Mouse (Mus musculus): ENCODE data around the gene Ppt2. TPM values are rescaled to one million over a fixed set of nuclear protein-coding genes. Genes with fewer than 3 reads are reported as not detected.

Ppt2 gene
- total RNA-seq, 4 experiments from 2014 or later: 40.2 to 53.2 (median 46.0) TPM

DNA sequence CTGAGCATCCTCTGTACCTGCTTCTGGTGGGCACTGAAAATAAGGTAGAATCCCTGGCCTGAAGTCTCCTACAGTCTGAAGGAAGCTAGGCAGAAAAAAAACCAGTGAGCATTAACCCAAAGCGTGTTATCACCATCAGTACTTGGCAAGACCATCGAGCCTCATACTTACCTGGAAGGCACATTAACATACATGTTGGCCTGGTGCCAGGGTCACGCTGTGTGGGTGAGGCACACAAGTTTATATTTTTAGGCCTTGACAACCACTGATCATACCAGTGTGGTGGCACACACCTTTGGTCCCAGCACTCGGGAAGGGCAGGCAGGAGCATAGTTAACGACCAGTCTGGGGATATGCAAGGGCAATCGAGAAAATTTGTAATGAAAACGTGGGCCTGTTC is 20.3 kb downstream of the Ppt2 start:
- no peak for DNase-seq (ENCODE audit: low spot score in 2 of 2)

DNA sequence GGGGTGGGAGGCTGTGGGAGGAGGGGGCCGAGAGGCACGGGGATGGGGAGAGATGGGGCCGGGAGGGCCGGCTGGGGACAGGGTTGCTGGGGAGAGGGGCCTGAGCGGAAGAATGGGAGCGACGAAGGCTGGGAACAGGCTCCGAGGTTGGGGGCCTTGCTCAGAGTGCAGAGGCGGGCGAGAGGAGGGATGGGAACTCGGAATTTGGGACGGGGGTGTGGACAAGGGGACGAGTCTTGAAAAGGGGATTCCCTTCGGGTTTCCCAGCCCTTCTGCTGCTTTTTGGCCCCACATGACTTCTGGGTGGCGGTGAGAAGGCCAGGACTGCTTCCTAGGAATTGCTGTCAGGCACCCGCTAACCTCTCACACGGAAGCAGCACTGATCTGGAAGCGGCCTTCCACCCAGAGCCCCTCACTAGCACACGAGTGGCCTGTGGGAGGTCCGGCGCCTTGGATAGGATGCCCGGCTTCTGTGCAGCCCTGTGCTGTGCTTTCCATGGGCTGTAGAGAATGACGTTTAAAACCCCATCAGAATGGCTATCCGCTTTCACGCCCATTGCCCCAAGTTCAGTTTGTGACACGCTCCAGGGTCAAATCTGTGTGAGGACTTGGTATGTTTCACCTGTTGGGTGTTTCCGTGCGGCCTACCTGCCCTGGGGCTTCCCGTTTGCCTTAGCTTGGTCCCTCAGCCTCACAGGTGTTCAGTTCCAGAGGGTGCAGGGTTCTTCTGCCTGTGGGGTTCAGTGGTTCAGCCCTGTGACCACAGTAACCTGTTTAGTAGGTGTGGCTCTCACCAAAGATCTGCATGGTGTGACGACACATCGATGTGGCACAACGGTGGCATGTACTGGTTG is 21.9 kb downstream of the Ppt2 start:
- DNase-seq (ENCODE audit: low spot score in 2 of 2): no peak

DNA sequence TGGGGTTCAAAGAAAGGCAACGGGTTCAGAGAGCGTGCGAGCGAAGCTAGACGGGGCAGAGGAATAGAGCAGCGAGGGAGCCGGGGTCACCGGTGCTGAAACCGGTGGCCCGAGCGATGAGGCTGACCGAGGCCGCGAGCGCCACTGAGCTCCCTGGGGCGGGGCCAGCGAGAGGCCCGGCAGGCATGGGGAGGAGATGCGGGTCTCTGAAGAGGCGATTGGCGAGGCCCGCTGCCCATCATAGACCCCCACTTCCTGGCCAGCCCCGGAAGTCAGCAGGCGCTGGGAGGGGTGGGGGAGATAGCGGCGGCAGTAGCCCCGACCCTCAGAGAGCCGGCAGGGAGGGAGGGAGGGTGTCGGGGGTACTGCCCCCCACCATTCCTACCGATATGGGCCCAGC is 22.7 kb downstream of the Ppt2 start:
- peak; percentile 96 to 97 for DNase-seq (ENCODE audit: low spot score in 2 of 2)

DNA sequence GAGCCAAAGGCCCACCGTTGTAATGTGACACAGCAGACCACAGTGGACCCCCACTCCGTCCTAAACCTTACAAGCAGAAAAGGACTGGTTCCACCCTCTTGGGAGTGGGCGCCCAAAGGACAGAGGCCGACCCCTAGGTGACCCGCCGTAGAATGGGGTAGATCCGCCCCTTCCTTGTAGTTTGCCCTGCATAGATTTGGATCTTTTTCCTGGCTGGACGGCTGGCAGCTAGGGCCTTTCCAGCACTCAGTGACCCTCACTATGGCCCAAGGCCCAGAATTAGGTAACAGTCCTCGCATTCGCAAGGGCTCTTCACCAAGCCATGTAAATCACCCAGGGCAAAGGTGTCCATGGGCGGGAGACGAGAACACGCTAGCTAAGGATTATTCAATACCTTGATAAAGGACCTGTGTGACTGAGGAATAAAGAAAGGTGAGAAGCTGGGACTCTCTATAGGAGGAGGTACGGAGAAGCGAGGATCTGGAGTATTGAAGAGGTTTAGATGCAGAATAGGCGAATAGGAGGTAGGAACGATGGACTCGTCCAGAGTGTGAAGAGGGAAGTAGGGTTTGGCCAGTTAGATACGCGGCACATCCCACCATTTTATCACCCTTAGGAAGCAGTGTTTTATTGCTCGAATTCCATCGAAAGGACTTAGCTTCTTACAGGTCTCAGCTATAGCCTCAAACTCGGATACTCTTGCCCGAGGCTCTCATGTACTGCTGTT is 23.6 kb downstream of the Ppt2 start:
- no peak for DNase-seq (ENCODE audit: low spot score in 2 of 2)

DNA sequence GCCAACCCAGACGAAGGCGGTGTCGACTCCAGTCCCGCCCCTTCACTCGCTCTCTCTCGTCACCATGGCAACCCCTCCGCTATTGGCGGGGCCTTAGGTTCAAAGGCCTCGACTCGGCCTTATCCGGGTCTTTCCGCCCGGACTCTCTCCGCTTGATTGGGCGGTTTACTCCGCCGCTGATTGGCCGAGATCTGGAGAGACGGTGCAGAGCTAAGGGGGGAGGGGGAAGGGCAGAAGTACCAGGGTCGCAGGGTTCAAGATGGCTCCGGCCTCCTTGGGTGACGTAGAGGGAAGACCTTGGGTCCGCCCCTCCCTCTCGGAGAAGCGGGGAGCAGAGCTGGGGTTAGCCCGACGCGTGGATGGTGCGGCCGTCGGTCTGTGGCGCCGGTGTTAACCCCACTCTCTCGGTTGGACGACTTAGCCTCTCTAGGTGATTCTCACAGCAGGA is 24.2 kb downstream of the Ppt2 start, which contains the start of gene Agpat1:
Gene Agpat1 (plus strand): TSS at position 202 of the 448 bp plus-strand sequence.
- peak; percentile 97 to 99 for DNase-seq (ENCODE audit: low spot score in 2 of 2)

DNA sequence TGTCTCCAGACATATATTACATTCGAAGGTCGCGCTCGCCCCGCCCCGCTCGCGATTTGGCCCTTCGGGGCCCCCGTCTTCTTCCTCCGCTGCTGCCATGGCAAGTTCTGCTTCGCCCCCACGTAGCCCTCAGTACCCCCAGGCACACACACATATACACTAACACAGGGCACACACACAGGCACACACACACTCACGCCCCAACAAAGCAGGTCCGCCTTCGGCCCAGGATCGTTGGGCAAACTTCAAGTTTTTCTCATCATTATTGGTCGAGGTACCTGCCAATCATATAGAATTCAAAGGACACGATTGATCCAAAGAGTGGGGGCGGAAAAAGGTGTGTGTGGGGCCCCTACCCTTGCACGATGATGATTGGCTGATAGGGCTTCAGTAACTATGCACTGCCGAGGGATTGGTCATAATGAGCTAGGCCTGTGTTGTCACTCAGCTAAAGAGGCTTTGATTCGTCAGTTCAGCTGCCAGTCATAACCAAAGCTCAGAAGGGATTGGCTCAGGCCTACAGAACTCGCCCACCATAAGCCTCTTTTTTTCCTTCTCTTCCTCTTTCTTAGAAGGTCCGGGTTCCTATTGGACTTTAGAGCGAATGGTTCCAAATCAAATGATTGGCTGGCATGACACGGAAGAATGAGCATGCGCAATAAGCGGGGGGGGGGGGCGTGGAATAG is 24.8 kb downstream of the Ppt2 start, which contains the start of gene Rnf5:
Gene Rnf5 (minus strand): TSS at position 316 of the 686 bp plus-strand sequence.
- DNase-seq (ENCODE audit: low spot score in 2 of 2): peak; percentile 100

DNA sequence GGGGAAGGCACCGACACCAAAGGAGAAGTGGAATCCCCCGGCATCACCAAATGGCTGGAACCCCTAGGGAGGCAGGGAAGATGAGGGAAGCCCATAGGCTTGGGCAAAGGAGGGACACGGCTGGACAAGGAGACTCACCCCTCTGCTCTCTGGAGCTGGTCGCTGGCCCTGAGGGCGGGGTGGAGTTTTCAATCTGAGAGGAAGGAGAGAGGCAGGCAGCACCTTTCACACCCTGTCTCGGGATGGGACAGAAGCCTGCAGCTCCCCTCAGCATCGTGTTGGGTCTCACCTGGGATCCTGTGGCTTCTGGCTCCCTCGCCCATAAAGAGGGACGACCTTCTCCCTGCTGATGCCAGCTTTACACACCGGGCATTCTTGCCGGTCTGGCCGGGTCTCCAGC is 26.5 kb downstream of the Ppt2 start:
- DNase-seq (ENCODE audit: low spot score in 2 of 2): no peak

DNA sequence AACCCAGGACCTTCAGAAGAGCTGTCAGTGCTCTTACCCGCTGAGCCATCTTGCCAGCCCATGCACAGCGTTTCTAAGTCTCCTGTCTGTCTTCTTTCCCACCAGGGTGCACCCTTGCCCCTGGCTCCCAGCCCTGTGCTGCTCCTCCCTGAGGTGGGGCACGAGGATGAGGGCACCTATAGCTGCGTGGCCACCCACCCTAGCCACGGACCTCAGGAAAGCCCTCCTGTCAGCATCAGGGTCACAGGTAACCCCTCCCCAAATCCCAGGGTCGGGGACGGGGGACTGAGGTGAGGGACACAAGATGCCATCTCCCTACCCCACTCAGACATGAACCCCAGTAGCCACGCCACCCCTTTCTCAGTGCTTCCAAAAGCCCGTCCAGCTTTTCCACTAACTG is 28.4 kb downstream of the Ppt2 start:
- DNase-seq (ENCODE audit: low spot score in 2 of 2): no peak

DNA sequence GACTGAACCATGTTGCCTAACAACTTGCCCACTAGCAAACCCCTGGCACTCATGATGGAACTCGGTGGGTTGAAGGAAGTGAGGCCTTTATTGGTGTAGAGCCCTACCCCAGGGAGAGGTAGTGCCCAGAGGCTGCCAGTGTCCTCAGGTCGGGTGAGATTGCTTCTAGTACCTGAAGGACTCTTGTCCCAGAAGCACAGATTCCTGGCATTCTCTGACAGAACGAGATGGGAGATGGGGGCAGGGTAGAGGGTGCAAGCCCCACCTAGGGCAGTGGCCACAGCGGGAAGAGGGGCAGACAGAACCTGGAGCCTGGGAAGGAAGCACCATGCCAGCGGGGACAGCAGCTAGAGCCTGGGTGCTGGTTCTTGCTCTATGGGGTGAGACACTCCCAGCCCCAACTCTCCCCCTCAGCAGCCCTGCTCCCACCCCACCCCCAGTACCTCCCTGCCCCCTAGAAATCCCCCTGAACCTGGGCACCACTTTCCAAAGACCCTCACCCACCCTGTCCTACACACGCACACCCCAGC is 30.7 kb downstream of the Ppt2 start, which contains the start of gene Ager:
Gene Ager (plus strand): TSS at position 297 of the 530 bp plus-strand sequence.
- DNase-seq (ENCODE audit: low spot score in 2 of 2): no peak

DNA sequence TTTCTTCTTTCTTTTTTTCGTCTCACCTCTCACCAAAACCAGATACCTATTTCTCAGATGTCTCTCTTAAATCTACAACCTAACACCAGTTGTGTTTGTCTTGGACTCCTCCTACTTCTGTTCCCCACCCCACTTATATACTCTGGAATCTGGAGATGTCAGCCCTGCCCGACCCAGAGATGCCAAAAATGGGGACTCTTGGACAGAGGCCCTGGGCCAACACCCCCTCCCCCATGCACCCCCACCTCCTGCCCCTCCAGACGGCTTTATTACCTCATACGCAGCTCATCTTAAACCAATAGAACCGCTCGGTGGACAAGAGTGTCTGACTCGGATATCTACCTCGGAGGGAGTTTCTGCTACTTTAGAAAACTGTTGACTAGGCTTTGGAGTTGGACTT is 32.2 kb downstream of the Ppt2 start:
- DNase-seq (ENCODE audit: low spot score in 2 of 2): no peak

DNA sequence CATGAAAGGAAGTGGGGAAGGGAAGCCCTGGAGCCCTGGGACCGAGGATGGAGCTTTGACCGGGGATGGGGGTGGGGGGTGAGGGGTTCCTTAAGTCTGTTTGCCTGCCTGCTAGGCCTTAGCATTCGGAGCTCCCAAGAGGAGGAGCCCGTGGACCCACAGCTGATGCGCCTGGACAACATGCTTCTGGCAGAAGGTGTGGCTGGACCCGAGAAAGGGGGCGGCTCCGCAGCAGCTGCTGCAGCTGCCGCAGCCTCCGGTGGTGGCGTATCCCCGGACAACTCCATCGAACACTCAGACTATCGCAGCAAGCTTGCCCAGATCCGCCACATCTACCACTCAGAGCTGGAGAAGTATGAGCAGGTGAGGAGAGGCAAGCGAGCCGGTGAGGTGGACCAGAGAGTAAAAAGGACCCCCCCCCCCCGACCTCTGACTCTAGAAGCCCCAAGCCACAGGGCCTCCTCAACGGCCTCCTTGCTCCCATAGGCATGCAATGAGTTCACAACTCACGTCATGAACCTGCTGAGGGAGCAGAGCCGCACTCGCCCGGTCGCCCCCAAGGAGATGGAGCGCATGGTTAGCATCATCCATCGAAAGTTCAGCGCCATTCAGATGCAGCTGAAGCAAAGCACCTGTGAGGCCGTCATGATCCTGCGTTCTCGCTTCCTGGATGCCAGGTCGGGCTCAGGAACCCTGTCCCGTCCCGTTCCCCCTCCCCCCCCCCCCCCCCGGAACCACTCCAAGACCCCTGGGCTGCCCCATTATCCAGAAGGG is 34.4 kb downstream of the Ppt2 start:
- DNase-seq (ENCODE audit: low spot score in 2 of 2): no peak

DNA sequence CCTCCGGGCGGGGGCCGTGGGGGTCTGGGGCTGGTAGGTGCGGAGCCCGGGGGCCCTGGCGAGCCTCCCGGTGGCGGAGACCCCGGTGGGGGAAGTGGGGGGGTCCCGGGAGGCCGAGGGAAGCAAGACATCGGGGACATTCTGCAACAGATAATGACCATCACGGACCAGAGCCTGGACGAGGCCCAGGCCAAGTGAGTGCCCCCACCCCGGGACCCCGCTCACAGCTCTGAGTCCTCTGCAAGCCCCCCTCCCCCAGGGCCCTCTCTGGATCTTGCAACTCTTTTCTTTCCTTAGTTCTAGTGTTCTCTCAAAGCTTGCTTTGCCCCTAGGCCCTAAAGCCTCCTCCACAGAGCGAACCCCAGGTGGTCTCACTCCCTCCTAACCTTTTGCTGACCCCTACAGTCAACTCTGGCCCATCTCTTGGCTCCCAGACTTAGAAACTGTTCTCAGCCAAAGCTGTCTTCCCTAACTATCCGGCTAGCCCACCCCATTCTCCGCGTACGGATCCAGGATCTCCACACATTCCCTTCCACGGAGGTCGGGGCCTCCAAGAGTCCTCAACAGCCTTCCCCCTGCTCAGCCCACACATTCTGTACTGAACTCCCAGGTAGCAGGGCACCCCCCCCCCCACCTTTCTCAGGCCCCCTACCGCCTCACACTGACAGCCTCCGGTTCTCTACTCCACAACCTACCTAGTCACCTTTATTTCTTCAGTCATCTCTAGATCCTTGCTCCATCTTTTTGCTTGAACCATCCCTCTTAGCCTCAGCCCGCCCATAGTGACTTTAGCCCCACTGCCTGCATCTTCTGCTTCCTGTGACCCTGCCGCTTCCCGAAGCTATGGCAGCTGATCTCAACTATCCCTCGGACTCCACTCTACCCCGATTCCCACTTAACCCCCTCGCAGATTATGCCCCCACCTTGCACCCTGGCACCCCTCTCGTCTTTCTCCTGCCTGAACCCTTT is 35.4 kb downstream of the Ppt2 start:
- no peak for DNase-seq (ENCODE audit: low spot score in 2 of 2)

DNA sequence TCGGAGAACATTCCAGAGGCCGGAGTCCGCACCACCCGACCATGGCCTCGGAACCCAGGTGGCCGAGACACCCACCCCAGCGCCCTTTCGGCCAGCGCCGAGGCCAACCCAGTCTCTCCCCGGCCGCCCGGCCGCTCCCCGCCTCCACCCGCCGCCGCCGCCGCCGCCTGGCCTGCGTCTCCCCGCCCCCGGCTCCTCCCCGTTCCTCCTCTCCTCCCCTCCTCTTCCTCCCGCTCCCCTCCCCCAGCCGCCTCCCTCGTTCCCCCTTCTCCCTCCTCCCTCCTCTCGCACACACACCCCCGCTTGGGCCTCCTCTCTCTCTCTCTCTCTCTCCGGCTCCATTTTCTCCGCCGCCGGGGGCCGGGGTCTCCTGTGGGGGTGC is 36.3 kb downstream of the Ppt2 start:
- DNase-seq (ENCODE audit: low spot score in 2 of 2): peak in 1 of 2 experiments; percentile 71

DNA sequence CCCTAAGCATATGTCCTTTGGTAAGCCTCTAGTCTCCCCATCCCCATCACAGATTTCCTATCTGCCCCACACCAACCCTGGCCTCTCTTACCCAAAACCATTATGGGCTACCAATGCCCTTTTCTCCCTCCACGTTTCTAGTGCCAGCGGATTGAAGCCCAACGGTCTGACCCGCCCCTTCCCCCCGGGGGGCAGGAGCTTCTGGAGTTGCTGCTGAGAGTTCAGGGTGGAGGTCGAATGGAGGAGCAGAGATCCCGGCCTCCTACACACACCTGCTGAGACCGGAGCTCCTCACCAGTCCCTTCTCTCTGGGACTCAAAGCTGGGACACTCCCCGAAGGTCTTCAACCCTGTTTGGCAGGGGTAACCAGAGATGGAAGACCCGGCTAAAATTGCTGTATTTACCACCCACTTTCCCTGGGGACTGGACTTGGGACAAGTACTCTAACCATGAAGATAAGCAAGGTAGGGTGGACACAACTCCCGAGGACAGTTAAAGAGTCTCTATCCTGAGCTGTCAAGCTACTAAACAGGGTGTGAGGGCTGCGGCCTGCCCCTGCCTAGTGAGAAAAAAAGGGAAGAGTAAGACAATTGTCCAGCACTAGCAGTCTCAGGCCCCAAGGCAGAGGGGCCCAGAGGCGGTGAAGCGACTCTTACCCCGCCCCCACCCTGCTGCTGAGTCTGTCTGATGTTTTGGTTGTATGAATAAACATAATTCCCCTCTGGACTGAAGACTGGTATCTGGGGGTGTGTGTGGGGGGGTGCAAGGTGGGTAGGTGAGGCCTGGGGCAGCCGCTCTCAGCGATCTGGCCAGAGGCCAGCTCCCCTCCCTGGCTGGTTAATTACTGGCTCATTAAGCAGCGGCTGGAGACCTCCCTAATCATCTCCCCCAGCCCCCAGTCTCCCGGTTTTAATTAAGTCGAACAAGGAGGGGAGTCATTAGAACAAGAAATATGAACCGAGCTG is 37.0 kb downstream of the Ppt2 start, which contains the start of gene Pbx2:
Gene Pbx2 (plus strand): TSS at position 238 of the 965 bp plus-strand sequence.
- no peak for DNase-seq (ENCODE audit: low spot score in 2 of 2)

DNA sequence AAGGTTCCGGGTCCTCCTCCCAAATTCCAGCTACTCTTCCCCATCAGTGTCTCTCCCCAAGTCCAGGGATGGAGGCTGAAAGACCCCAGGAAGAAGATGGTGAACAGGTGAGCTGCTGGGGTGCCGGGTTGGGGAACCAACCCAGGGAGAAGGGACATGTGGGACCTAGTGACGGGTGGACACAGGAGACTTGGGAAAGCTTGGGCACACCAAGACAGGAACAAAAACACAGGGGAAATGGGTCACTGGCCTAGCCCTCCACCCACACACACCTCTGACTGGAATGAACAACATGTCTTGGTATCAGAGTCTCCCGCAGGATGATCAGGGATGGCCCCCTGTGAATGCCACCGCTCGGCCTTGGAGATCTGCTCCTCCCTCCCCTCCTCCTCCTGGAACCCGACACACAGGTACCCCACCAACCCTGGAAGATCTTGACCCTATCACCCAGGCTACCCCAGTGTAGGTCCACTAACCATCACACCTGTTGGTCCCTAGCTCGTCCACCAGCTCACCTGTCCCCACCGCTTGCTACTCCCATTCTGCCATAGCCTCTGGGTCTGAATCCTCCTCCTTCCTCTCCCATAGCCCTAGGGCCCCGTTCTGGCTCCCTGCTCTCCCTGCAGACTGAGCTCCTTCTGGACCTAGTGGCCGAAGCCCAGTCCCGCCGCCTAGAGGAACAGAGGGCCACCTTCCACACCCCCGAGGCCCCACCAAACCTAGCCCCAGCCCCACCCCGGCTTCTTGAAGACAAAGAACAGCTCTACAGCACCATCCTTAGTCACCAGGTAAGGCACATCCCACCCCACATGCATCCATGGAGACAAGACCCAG is 37.9 kb downstream of the Ppt2 start:
- DNase-seq (ENCODE audit: low spot score in 2 of 2): no peak

DNA sequence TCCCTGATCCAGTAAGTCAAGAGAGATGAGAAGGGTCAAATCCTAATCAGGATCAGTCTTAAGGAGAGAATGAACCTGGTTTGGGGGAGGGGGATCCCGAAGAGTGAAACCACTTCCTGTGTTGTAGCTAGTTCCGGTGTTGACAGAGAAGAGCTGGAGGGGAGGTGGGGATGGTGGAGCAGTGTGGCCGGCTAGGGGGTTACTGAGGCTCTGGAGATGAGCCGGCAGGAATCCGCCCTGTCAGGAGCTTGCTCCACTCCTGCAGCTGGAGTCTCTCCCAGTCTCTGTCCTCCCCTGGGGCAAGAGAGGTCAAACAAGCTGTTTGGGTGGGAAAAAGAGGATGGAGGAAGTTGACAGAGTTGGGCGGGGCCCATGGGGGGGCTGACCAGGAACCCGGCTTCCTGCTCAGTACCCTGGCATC is 38.6 kb downstream of the Ppt2 start, which contains the start of gene Gpsm3:
Gene Gpsm3 (plus strand): TSS at position 126 of the 421 bp plus-strand sequence.
- DNase-seq (ENCODE audit: low spot score in 2 of 2): no peak

DNA sequence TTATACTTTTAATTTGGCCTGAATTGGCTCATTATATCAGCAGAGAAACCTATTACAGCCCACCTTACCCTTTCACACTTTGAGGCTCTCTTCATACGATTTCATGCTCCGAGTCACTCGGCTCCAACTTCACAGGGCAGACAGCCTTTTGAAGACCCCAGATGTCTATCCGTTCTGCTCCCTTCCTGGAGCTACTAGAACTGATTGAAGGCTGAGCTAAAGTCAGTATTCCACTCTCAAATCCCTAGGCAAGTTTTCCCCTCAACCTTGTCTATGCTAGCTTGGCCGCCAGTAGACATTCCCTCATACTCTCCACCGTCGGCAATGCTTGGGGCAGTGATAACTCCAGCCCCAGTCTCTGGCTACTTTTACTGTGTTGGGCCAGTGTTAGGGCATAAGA is 39.1 kb downstream of the Ppt2 start:
- DNase-seq (ENCODE audit: low spot score in 2 of 2): no peak

All from layer of hippocampus, adult 8-10 months (tissue).